Mouse (Mus musculus): ENCODE measurements around the gene Gk. TPM values are rescaled to one million over a fixed set of nuclear protein-coding genes. Genes with fewer than 3 reads are reported as not detected.

The Gk gene
- 10 to 100 TPM; 23.5 to 28.6 TPM for total RNA-seq (2023)

GRCm38 (mm10) chrX:85776544-85777087, at the start of gene Gk:
TSS of gene Gk (minus strand) at chrX:85776819.

Other genes with a start within 250 kb of the Gk start
- gene Tab3, start 202.8 kb downstream of the Gk start, total RNA-seq (2023) = 10 to 100 TPM; 12.1 to 15.3 TPM
- gene 5430427O19Rik, start 93.5 kb upstream of the Gk start, total RNA-seq (2023) = 1 to 10 TPM; 3.7 to 4.6 TPM